Mouse (Mus musculus) C2C12 (cell line): ENCODE measurements around the gene Tiam1.

ENCODE experiments used
- CTCF ChIP-seq: IDR thresholded peaks from one replicate; pipeline ENCODE4 v1.5.1; 2011; ENCODE audit not compliant: control insufficient read depth, insufficient read depth, insufficient read length
- MAX ChIP-seq: IDR thresholded peaks from one replicate; pipeline ENCODE4 v1.6.1; 2011; ENCODE audit warnings: mild to moderate bottlenecking, control low read depth
- MYOD1 ChIP-seq: IDR thresholded peaks from one replicate; pipeline ENCODE4 v1.6.1; 2011; ENCODE audit warnings: low read depth; ENCODE audit not compliant: control insufficient read depth, insufficient read length

DNA sequence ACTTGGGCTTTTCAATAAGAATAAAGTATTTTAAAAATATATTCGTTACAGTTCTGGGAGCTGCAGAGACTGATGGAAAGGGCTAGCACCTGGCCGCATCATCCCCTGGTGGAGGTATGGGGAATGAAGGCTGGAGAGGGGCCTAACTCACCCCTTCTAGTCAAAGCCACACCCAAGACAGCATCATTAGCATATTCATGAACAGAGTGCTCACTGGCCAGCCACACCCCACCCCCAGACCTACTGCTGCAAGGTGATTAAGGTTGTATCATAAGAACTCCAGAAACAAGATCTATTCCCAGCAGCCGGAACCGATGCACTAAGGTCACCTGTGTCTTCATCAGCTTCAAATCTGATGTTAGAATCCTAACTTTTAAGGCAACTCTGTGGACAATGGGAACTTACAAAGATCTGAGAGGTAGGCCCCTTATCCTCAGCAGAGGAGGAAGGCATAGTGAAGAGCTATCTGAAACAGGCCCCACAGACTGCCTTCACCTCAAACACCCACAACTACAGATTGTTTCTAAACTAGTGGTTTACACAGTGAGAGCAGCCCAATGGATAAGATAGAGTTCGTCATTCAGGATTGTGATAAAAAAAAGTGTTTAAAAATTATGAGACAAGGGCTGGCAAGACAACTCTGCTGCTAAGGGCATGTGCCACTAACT, 153.1 kb downstream of the Tiam1 start:
- TF ChIP-seq CTCF (no peak), MYOD1 (no peak), MAX (no peak)
